ENCODE assay signal across 9 mouse cellular contexts in the genomic region with DNA sequence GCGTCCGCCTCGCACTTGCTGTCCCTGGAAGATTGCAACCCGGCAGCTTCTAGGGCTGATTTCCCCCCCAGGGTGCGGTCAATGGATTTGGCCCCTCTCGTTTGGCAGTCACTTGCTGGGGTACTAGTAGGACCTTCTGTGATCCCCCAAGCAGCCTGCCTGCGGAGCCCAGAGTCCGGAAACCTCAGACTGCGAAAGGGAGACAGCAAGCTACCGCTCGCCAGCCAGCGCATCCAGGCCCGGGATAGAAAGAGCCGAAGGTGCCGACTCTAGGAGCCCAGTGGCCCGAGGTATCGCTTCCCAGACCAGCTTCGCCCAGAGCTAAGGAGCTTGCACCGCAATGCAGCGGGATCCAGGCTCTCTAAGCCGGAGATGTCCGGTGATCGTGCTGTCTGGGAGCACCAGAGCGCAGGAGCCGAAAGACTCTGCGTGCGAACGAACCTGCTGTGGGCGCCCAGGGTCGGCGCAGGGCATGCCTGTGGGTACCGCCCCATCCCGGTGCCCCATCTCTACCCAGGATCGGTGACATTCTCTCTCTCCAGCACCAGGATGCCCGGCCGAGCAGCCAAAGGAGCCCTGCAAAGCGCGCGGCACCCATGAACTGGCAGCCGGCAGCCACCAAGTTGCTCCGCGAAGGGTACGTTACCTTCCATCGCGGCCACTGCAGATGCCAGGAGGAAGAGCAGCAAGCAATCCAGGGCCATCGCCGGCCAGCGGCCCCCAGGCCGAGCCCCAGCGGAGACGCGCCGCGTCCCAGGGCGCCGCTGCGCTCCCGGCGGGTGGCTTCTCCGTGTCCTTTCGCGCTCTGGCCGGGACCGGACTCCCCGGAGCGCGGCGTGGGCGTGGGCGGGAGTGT. TPM values are rescaled to one million over a fixed set of nuclear protein-coding genes. Genes with fewer than 3 reads are reported as not detected.
DNase-seq lines count a peak whose midpoint lies in the region; ATAC-seq and TF ChIP-seq lines count a peak whose summit lies in the region.
"Had no signal": no experiment of that assay in that cellular context is flagged by ENCODE, and none has a peak within 500 bp of the region (broad histone marks: within the 10 kb centered on the region; RNA-seq: fewer than 3 reads in every experiment).

No protein-coding gene starts in this region.

- H3K9ac ChIP-seq in hindbrain, embryonic 15.5 days = peak overlapping the region; percentile 96
- peak overlapping the region; percentile 73 for H3K9ac ChIP-seq in limb, embryonic 12.5 days (replicated peaks)
- peak overlapping the region; percentile 87 for H3K9ac ChIP-seq in neural tube, embryonic 12.5 days

- H3K9me3 ChIP-seq in hindbrain, embryonic 15.5 days = no peaks in the 10 kb centered on the region
- no peaks in the 10 kb centered on the region for H3K9me3 ChIP-seq in limb, embryonic 12.5 days
- no peaks in the 10 kb centered on the region for H3K9me3 ChIP-seq in neural tube, embryonic 12.5 days

- no peak for TF ChIP-seq POLR2A in cerebellum, adult 2 months (IDR thresholded peaks at IDR 0.05; ENCODE audit: borderline replicate concordance, insufficient read depth, low read length)

- TF ChIP-seq CTCF in cerebellum, adult 2 months (IDR thresholded peaks at IDR 0.05; ENCODE audit: borderline replicate concordance, insufficient read depth, low read depth, low read length) = no peak

- no peaks in the 10 kb centered on the region for H3K27me3 ChIP-seq in cerebellum, adult 2 months (ENCODE audit: control insufficient read depth, insufficient read depth, low read length)
- H3K27me3 ChIP-seq in hindbrain, embryonic 15.5 days = peaks cover 12% of the 10 kb centered on the region; the same call in 1 of the 2 replicates
- H3K27me3 ChIP-seq in limb, embryonic 12.5 days = peaks cover 92% of the 10 kb centered on the region
- H3K27me3 ChIP-seq in neural tube, embryonic 12.5 days (replicated peaks) = peaks cover 55% of the 10 kb centered on the region

- peaks cover 10% of the 10 kb centered on the region; the same call in 1 of the 2 replicates for H3K4me1 ChIP-seq in cerebellum, adult 2 months (ENCODE audit: control insufficient read depth, insufficient read depth, low read length)
- H3K4me1 ChIP-seq in hindbrain, embryonic 15.5 days (replicated peaks) = peaks cover 25% of the 10 kb centered on the region
- H3K4me1 ChIP-seq in limb, embryonic 12.5 days (replicated peaks) = peaks cover 25% of the 10 kb centered on the region
- H3K4me1 ChIP-seq in neural tube, embryonic 12.5 days = peaks cover 23% of the 10 kb centered on the region

- H3K36me3 ChIP-seq in hindbrain, embryonic 15.5 days = no peaks in the 10 kb centered on the region
- H3K36me3 ChIP-seq in limb, embryonic 12.5 days = no peaks in the 10 kb centered on the region
- H3K36me3 ChIP-seq in neural tube, embryonic 12.5 days = no peaks in the 10 kb centered on the region

- H3K4me3 ChIP-seq in cerebellum, adult 2 months (replicated peaks; ENCODE audit: insufficient read depth, low read depth, low read length) = peak overlapping the region; percentile 62
- H3K4me3 ChIP-seq in hindbrain, embryonic 15.5 days = peak overlapping the region; percentile 87
- peak overlapping the region; percentile 60 for H3K4me3 ChIP-seq in limb, embryonic 12.5 days (replicated peaks)
- peak overlapping the region; percentile 70 for H3K4me3 ChIP-seq in neural tube, embryonic 12.5 days

- DNase-seq in adrenal gland, postnatal 14 days = peak; percentile 37
- DNase-seq in adrenal gland, adult 8-10 months = no peak
- DNase-seq in cerebellum, adult 2 months = peak; percentile 62 to 79
- peak; percentile 21 for DNase-seq in forelimb bud, embryonic 11.5 days (ENCODE audit: low read depth, low spot score)
- no peak for DNase-seq in urinary bladder, postnatal 10 days (ENCODE audit: low spot score)

- H3K4me2 ChIP-seq in hindbrain, embryonic 15.5 days = peak overlapping the region; percentile 89
- H3K4me2 ChIP-seq in limb, embryonic 12.5 days = peak overlapping the region; percentile 100
- peak overlapping the region; percentile 99 for H3K4me2 ChIP-seq in neural tube, embryonic 12.5 days (replicated peaks)

- H3K27ac ChIP-seq in cerebellum, adult 2 months (ENCODE audit: insufficient read depth, low read length) = peak overlapping the region; percentile 57
- peak overlapping the region; percentile 86 for H3K27ac ChIP-seq in hindbrain, embryonic 15.5 days (replicated peaks)
- no peak overlapping the region for H3K27ac ChIP-seq in limb, embryonic 12.5 days
- no peak overlapping the region for H3K27ac ChIP-seq in neural tube, embryonic 12.5 days

- peak; percentile 14 for ATAC-seq in hindbrain, embryonic 15.5 days (ENCODE audit: low FRiP score, low read depth)
- peak; percentile 3; the same call in 1 of the 2 replicates for ATAC-seq in limb, embryonic 12.5 days (ENCODE audit: insufficient number of reproducible peaks, insufficient read depth, low FRiP score, low TSS enrichment, low read depth)
- ATAC-seq in neural tube, embryonic 12.5 days (ENCODE audit: low FRiP score, low read depth) = peak; percentile 35; the same call in 1 of the 2 replicates

- under 1% methylated on average over 70 of the region's 70 CpGs for WGBS in cerebellum, adult 2 months
- under 1% methylated on average over 49 of the region's 70 CpGs for WGBS in hindbrain, embryonic 15.5 days
- under 1% methylated on average over 70 of the region's 70 CpGs for WGBS in limb, embryonic 12.5 days
- under 1% methylated on average over 70 of the region's 70 CpGs for WGBS in neural tube, embryonic 12.5 days

RNA-seq across cellular contexts. Expression of a gene that starts 0.6 kb away (rescaled TPM):
- total RNA-seq in adrenal gland, postnatal 14 days (2021) = 3.3 and 3.7 TPM in 2 replicates
- 1 to 10 TPM; 1.2 to 3.1 (median 2.0) TPM for total RNA-seq in adrenal gland, adult 8-10 months (2022)
- polyA plus RNA-seq in cerebellum, adult 2 months (2012; rRNA removed) = 37.5 and 48.1 TPM in 2 replicates
- polyA plus RNA-seq in hindbrain, embryonic 15.5 days (2015; fragmentation: Nextera tagmentation; extraction: Ambion mirVana) = 51.4 and 53.1 TPM in 2 replicates
- polyA plus RNA-seq in limb, embryonic 12.5 days (2016; fragmentation: Nextera tagmentation; extraction: Ambion mirVana) = 2.3 and 3.1 TPM in 2 replicates
- polyA plus RNA-seq in neural tube, embryonic 12.5 days (2016; fragmentation: Nextera tagmentation; extraction: Ambion mirVana) = 19.2 and 21.2 TPM in 2 replicates
- total RNA-seq: common myeloid progenitor, adult 5-6 weeks had no signal

Comparison
In these comparisons a context has a peak if more than half of its experiments do, and no peak if none do; other contexts are left out.
1. DNase-seq: peak in adrenal gland, postnatal 14 days (single experiment), cerebellum, adult 2 months (2 of 2) and forelimb bud, embryonic 11.5 days (single experiment); none in adrenal gland, adult 8-10 months (single experiment) and urinary bladder, postnatal 10 days (single experiment).
2. H3K27ac ChIP-seq: peak in cerebellum, adult 2 months (single experiment) and hindbrain, embryonic 15.5 days (single experiment); none in limb, embryonic 12.5 days (single experiment) and neural tube, embryonic 12.5 days (single experiment).
3. Peak in every context shown above with its lines, with median percentiles within 50 percentile points of each other: H3K4me3 ChIP-seq, ATAC-seq, H3K4me2 ChIP-seq and H3K9ac ChIP-seq.